Mouse (Mus musculus) liver, embryonic 14.5 days (tissue): Measurements from ENCODE around the gene Tas2r123. TPM values are rescaled to one million over a fixed set of nuclear protein-coding genes. Genes with fewer than 3 reads are reported as not detected.

Experiments used
- ATAC-seq: fragments of 200-750 bp; cut with Nextera tagmentation; 2 replicates; pipeline ENCODE4 v1.8.0; 2017; ENCODE audit warnings: moderate number of reproducible peaks, mild to moderate bottlenecking, moderate library complexity; ENCODE audit not compliant: insufficient read depth
- DNase-seq, 3 experiments: peaks; one replicate each; pipeline ENCODE4 v3.0.0-alpha.2; 2012 to 2013; ENCODE audit warnings: low read depth in 3 of 3, low spot score in 3 of 3
- H3K27ac ChIP-seq: fragments of 300-500 bp; sonication (generic); 2 replicates; pipeline ENCODE4 v1.5.1; 2014; ENCODE audit warnings: moderate library complexity, mild to moderate bottlenecking, control low read depth, inconsistent platforms
- H3K27me3 ChIP-seq: fragments of 300-500 bp; sonication (generic); 2 replicates; pipeline ENCODE4 v1.6.1; 2014; ENCODE audit warnings: mild to moderate bottlenecking, low read length, moderate library complexity; ENCODE audit not compliant: control insufficient read depth, insufficient read depth
- H3K36me3 ChIP-seq: fragments of 300-500 bp; sonication (generic); replicated peaks from 2 replicates; pipeline ENCODE4 v1.6.1; 2014; ENCODE audit warnings: low read depth; ENCODE audit not compliant: control insufficient read depth, insufficient read depth
- H3K4me1 ChIP-seq, 2 experiments: fragments of 200-500 bp in 1 of 2; fragments of 300-500 bp in 1 of 2; sonication (generic) in 1 of 2; replicated peaks; 2 replicates each; pipeline ENCODE4 v1.6.1; 2012 to 2014; ENCODE audit warnings: antibody characterized with exemption in 1 of 2, inconsistent platforms in 1 of 2, low read length in 1 of 2; ENCODE audit not compliant: control insufficient read depth in 2 of 2, insufficient read depth in 2 of 2
- H3K4me2 ChIP-seq: fragments of 300-500 bp; sonication (generic); 2 replicates; pipeline ENCODE4 v1.6.1; 2014; ENCODE audit warnings: low read depth, mild to moderate bottlenecking, control low read depth, moderate library complexity
- H3K4me3 ChIP-seq, 2 experiments: fragments of 200-500 bp in 1 of 2; fragments of 300-500 bp in 1 of 2; sonication (generic) in 1 of 2; 2 replicates each; pipeline ENCODE4 v1.5.1; 2012 to 2014; ENCODE audit warnings: low read depth in 2 of 2, low read length in 2 of 2, mild to moderate bottlenecking in 2 of 2, control low read depth in 1 of 2, inconsistent platforms in 1 of 2, moderate library complexity in 1 of 2; ENCODE audit not compliant: insufficient read depth in 1 of 2
- H3K9ac ChIP-seq: fragments of 300-500 bp; sonication (generic); replicated peaks from 2 replicates; pipeline ENCODE4 v1.6.1; 2014; ENCODE audit warnings: mild to moderate bottlenecking, control low read depth, moderate library complexity
- H3K9me3 ChIP-seq: fragments of 300-500 bp; sonication (generic); 2 replicates; pipeline ENCODE4 v1.6.1; 2016; ENCODE audit warnings: low read length, mixed read lengths; ENCODE audit not compliant: control insufficient read depth
- CTCF ChIP-seq: IDR thresholded peaks from 2 replicates; pipeline ENCODE4 v1.5.1; 2016; ENCODE audit warnings: antibody characterized with exemption, low read depth, control low read depth
- EP300 ChIP-seq: IDR thresholded peaks from 2 replicates; pipeline ENCODE4 v1.6.1; 2016; ENCODE audit warnings: antibody characterized with exemption, low read depth
- WGBS: fragments of 180-500 bp; shearing (Covaris S2); extraction: QIAGEN DNeasy Blood & Tissue Kit; methylation state at CpG from one replicate; pipeline ENCODE4 v1.1.7; 2014; ENCODE audit not compliant: insufficient replicate concordance; 5-methylcytosine and 5-hydroxymethylcytosine counted together
- polyA plus RNA-seq, 2 experiments: library from polyadenylated mRNA; depleted of rRNA in 1 of 2; stranded (reverse) in 1 of 2; unstranded in 1 of 2; fragments of >200 nt; fragmentation: Nextera tagmentation in 1 of 2; extraction: Ambion mirVana in 1 of 2; gene quantifications; 2 replicates each; pipeline versions ENCODE4 v1.2.1 to v1.2.3; 2012 to 2014

Gene Tas2r123
- not detected in 2 replicates for polyA plus RNA-seq (2012; rRNA removed)
- polyA plus RNA-seq (2014; fragmentation: Nextera tagmentation; extraction: Ambion mirVana) = not detected in 2 replicates

- Histone ChIP-seq H3K9ac (no peak within 1 kb of the TSS), H3K9me3 (no peaks in the 10 kb centered on the region), H3K4me1 (no peaks in the 10 kb centered on the region), H3K27me3 (no peaks in the 10 kb centered on the region), H3K4me2 (no peak within 1 kb of the TSS), H3K36me3 (no peaks in the 10 kb centered on the region), H3K4me3 (no peak within 1 kb of the TSS), H3K27ac (no peak within 1 kb of the TSS)
- 63% methylated on average over 1 of the region's 1 CpGs for WGBS
- no peak for TF ChIP-seq CTCF
- TF ChIP-seq EP300 = no peak
- no peak for DNase-seq
- ATAC-seq = no peak
These were observed at the start of gene Tas2r123 for GRCm38 (mm10) chr6:132846842-132847241. Gene Tas2r123 (plus strand): TSS chr6:132847142.

- no peaks in the 10 kb centered on the region for H3K9me3 ChIP-seq
- DNase-seq = no peak
- no peaks in the 10 kb centered on the region for H3K27me3 ChIP-seq
- H3K9ac ChIP-seq = no peak within 1 kb of the TSS
- no peak for ATAC-seq
- TF ChIP-seq CTCF (no peak), EP300 (no peak)
- 50% methylated on average over 1 of the region's 1 CpGs for WGBS
- no peaks in the 10 kb centered on the region for H3K4me1 ChIP-seq
- H3K27ac ChIP-seq = no peak within 1 kb of the TSS
- no peaks in the 10 kb centered on the region for H3K36me3 ChIP-seq
- H3K4me3 ChIP-seq = no peak within 1 kb of the TSS
- no peak within 1 kb of the TSS for H3K4me2 ChIP-seq
These were observed 44.4 kb upstream of the Tas2r123 start, which contains the start of gene Tas2r117 for GRCm38 (mm10) chr6:132802518-132802917. Gene Tas2r117 (plus strand): TSS chr6:132802818.

DNA sequence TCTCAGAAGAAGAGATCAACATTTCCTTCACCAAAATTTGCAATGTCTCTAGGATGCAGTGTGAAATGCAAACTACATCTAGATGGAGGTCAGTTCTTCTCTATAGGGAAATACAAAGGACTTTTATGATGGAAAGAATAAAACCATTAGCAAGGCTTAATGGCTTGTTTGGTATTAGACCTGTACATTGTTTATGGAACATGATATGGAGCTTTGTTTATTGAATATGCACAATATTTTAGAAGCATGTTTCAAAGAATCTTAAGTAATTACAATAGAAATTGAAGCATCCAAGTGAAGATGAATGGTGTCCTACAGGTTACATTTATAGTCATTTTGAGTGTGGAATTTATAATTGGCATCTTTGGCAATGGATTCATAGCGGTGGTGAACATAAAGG is 8.2 kb downstream of the Tas2r123 start, which contains the start of gene Tas2r116:
TSS of gene Tas2r116 (plus strand) at position 301 of the 400 bp plus-strand sequence.
- Histone ChIP-seq H3K27ac (no peak within 1 kb of the TSS), H3K9ac (no peak within 1 kb of the TSS), H3K4me2 (no peak within 1 kb of the TSS), H3K4me1 (no peaks in the 10 kb centered on the region), H3K36me3 (no peaks in the 10 kb centered on the region), H3K27me3 (no peaks in the 10 kb centered on the region), H3K9me3 (no peaks in the 10 kb centered on the region), H3K4me3 (no peak within 1 kb of the TSS)
- no peak for DNase-seq
- WGBS = 46% methylated on average over 1 of the region's 1 CpGs
- TF ChIP-seq CTCF (no peak), EP300 (no peak)
- no peak for ATAC-seq

- TF ChIP-seq CTCF (no peak), EP300 (no peak)
- H3K9me3 ChIP-seq = no peaks in the 10 kb centered on the region
- no peak for ATAC-seq
- H3K4me1 ChIP-seq = no peaks in the 10 kb centered on the region
- no peak within 1 kb of the TSS for H3K9ac ChIP-seq
- no peaks in the 10 kb centered on the region for H3K36me3 ChIP-seq
- DNase-seq = no peak
- H3K4me2 ChIP-seq = no peak within 1 kb of the TSS
- H3K4me3 ChIP-seq = no peak within 1 kb of the TSS
- no peaks in the 10 kb centered on the region for H3K27me3 ChIP-seq
- no peak within 1 kb of the TSS for H3K27ac ChIP-seq
These were observed 20.8 kb downstream of the Tas2r123 start, which contains the start of gene Tas2r110 for GRCm38 (mm10) chr6:132867708-132868107. Gene Tas2r110 (plus strand): TSS chr6:132868008.

DNA sequence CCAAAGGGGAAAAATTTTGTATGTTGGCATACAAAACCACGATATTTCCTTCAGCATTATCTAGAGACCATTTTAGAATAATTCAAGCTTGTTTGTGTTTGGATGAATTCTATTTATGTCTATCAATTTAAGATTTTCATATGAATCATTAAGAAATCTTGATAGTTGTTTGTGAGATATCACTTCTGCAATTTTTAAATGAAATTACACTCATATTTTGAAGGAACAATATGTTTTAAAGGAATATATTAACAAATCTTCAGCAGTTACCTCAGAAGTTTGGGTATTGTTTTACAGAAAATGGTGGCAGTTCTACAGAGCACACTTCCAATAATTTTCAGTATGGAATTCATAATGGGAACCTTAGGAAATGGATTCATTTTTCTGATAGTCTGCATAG is 45.8 kb downstream of the Tas2r123 start, which contains the start of gene Tas2r113:
TSS of gene Tas2r113 (plus strand) at position 301 of the 400 bp plus-strand sequence.
- Histone ChIP-seq H3K27ac (no peak within 1 kb of the TSS), H3K9ac (no peak within 1 kb of the TSS), H3K27me3 (no peaks in the 10 kb centered on the region), H3K36me3 (no peaks in the 10 kb centered on the region), H3K9me3 (no peaks in the 10 kb centered on the region), H3K4me3 (no peak within 1 kb of the TSS), H3K4me2 (no peak within 1 kb of the TSS), H3K4me1 (no peaks in the 10 kb centered on the region)
- WGBS = 48% methylated on average over 1 of the region's 1 CpGs
- no peak for TF ChIP-seq EP300
- TF ChIP-seq CTCF = no peak
- DNase-seq (no peak), ATAC-seq (no peak)

Other genes with a start within 250 kb of the Tas2r123 start
- not detected in 2 replicates for gene A630073D07Rik, start 195.6 kb upstream of the Tas2r123 start, polyA plus RNA-seq (2012; rRNA removed)
- gene A630073D07Rik, start 195.6 kb upstream of the Tas2r123 start, polyA plus RNA-seq (2014; fragmentation: Nextera tagmentation; extraction: Ambion mirVana) = not detected in 2 replicates
- gene Tas2r120, start 190.2 kb upstream of the Tas2r123 start, polyA plus RNA-seq (2012; rRNA removed) = not detected in 2 replicates
- gene Tas2r120, start 190.2 kb upstream of the Tas2r123 start, polyA plus RNA-seq (2014; fragmentation: Nextera tagmentation; extraction: Ambion mirVana) = not detected in 2 replicates
- gene Tas2r121, start 146.1 kb upstream of the Tas2r123 start, polyA plus RNA-seq (2012; rRNA removed) = not detected in 2 replicates
- gene Tas2r121, start 146.1 kb upstream of the Tas2r123 start, polyA plus RNA-seq (2014; fragmentation: Nextera tagmentation; extraction: Ambion mirVana) = not detected in 2 replicates
- not detected in 2 replicates for gene Tas2r122, start 135.2 kb upstream of the Tas2r123 start, polyA plus RNA-seq (2012; rRNA removed)
- gene Tas2r122, start 135.2 kb upstream of the Tas2r123 start, polyA plus RNA-seq (2014; fragmentation: Nextera tagmentation; extraction: Ambion mirVana) = not detected in 2 replicates
- not detected in 2 replicates for gene Tas2r115, start 109.1 kb upstream of the Tas2r123 start, polyA plus RNA-seq (2012; rRNA removed)
- gene Tas2r115, start 109.1 kb upstream of the Tas2r123 start, polyA plus RNA-seq (2014; fragmentation: Nextera tagmentation; extraction: Ambion mirVana) = not detected in 2 replicates
- not detected in 2 replicates for gene Tas2r124, start 92.4 kb upstream of the Tas2r123 start, polyA plus RNA-seq (2012; rRNA removed)
- not detected in 2 replicates for gene Tas2r124, start 92.4 kb upstream of the Tas2r123 start, polyA plus RNA-seq (2014; fragmentation: Nextera tagmentation; extraction: Ambion mirVana)
- gene Tas2r102, start 85.0 kb upstream of the Tas2r123 start, polyA plus RNA-seq (2012; rRNA removed) = not detected in 2 replicates
- gene Tas2r102, start 85.0 kb upstream of the Tas2r123 start, polyA plus RNA-seq (2014; fragmentation: Nextera tagmentation; extraction: Ambion mirVana) = not detected in 2 replicates
- gene Tas2r136, start 69.0 kb upstream of the Tas2r123 start, polyA plus RNA-seq (2012; rRNA removed) = not detected in 2 replicates
- not detected in 2 replicates for gene Tas2r136, start 69.0 kb upstream of the Tas2r123 start, polyA plus RNA-seq (2014; fragmentation: Nextera tagmentation; extraction: Ambion mirVana)
- not detected in 2 replicates for gene Tas2r117, start 44.3 kb upstream of the Tas2r123 start, polyA plus RNA-seq (2012; rRNA removed)
- gene Tas2r117, start 44.3 kb upstream of the Tas2r123 start, polyA plus RNA-seq (2014; fragmentation: Nextera tagmentation; extraction: Ambion mirVana) = not detected in 2 replicates
- gene Tas2r116, start 8.3 kb downstream of the Tas2r123 start, polyA plus RNA-seq (2012; rRNA removed) = not detected in 2 replicates
- not detected in 2 replicates for gene Tas2r116, start 8.3 kb downstream of the Tas2r123 start, polyA plus RNA-seq (2014; fragmentation: Nextera tagmentation; extraction: Ambion mirVana)
- gene Tas2r110, start 20.9 kb downstream of the Tas2r123 start, polyA plus RNA-seq (2012; rRNA removed) = not detected in 2 replicates
- gene Tas2r110, start 20.9 kb downstream of the Tas2r123 start, polyA plus RNA-seq (2014; fragmentation: Nextera tagmentation; extraction: Ambion mirVana) = not detected in 2 replicates
- gene Tas2r113, start 45.9 kb downstream of the Tas2r123 start, polyA plus RNA-seq (2012; rRNA removed) = not detected in 2 replicates
- gene Tas2r113, start 45.9 kb downstream of the Tas2r123 start, polyA plus RNA-seq (2014; fragmentation: Nextera tagmentation; extraction: Ambion mirVana) = not detected in 2 replicates
- gene Tas2r125, start 62.5 kb downstream of the Tas2r123 start, polyA plus RNA-seq (2012; rRNA removed) = not detected in 2 replicates
- not detected in 2 replicates for gene Tas2r125, start 62.5 kb downstream of the Tas2r123 start, polyA plus RNA-seq (2014; fragmentation: Nextera tagmentation; extraction: Ambion mirVana)
- gene Tas2r129, start 104.0 kb downstream of the Tas2r123 start, polyA plus RNA-seq (2012; rRNA removed) = not detected in 2 replicates
- gene Tas2r129, start 104.0 kb downstream of the Tas2r123 start, polyA plus RNA-seq (2014; fragmentation: Nextera tagmentation; extraction: Ambion mirVana) = not detected in 2 replicates
- gene Tas2r131, start 110.8 kb downstream of the Tas2r123 start, polyA plus RNA-seq (2012; rRNA removed) = not detected in 2 replicates
- not detected in 2 replicates for gene Tas2r131, start 110.8 kb downstream of the Tas2r123 start, polyA plus RNA-seq (2014; fragmentation: Nextera tagmentation; extraction: Ambion mirVana)
- not detected in 2 replicates for gene Tas2r109, start 133.8 kb downstream of the Tas2r123 start, polyA plus RNA-seq (2012; rRNA removed)
- gene Tas2r109, start 133.8 kb downstream of the Tas2r123 start, polyA plus RNA-seq (2014; fragmentation: Nextera tagmentation; extraction: Ambion mirVana) = not detected in 2 replicates
- gene Tas2r103, start 190.0 kb downstream of the Tas2r123 start, polyA plus RNA-seq (2012; rRNA removed) = not detected in 2 replicates
- not detected in 2 replicates for gene Tas2r103, start 190.0 kb downstream of the Tas2r123 start, polyA plus RNA-seq (2014; fragmentation: Nextera tagmentation; extraction: Ambion mirVana)
- not detected in 2 replicates for gene Tas2r140, start 208.7 kb downstream of the Tas2r123 start, polyA plus RNA-seq (2012; rRNA removed)
- gene Tas2r140, start 208.7 kb downstream of the Tas2r123 start, polyA plus RNA-seq (2014; fragmentation: Nextera tagmentation; extraction: Ambion mirVana) = not detected in 2 replicates